Mouse (Mus musculus) thymus, postnatal 14 days (tissue): Measurements from ENCODE around the gene Gpr15.
A peak's percentile ranks its signal among the peaks of the same experiment; 100 is the strongest.

ENCODE experiments used
- DNase-seq: peaks from one replicate; pipeline ENCODE4 v3.0.0; 2021

The Gpr15 gene

DNA sequence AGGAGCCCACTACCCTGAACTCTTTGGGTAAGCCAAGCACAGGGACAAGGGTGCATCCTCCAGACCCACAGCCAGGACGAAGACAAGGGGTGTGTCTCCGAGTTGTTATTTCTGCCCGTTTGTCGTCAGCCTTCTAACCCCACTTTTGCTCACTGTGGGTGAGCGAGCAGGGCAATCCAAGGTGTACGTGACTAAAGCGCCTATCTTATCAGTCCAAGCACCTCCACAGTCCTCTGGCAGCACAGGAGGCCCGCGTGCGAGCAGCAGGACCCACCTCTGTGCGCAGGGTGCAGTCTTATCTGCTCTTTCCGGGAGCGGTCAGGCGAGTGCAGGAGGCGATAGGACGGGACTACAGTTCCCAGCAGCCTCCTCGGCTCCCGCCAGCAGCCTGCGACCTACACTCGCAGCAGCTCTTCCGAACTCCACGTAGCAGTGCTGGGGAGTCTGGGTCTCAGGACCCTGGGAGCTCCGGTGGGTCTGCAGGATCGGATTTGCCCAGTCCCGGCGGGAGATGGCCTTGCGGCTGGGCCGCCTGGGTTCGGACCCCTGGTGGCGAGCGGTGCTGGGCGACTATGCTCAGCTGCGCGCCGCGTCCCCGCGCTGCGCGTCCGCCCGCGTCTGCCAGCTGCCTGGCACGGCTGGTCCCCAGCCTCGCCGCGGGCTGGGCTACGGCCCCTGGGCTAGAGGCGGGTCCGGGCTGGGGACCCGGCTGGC, 48.8 kb downstream of the Gpr15 start, which contains the start of gene Cpox:
Gene Cpox (plus strand): TSS at position 376 of the 714 bp plus-strand sequence.
- DNase-seq = peak; percentile 81

GRCm38 (mm10) chr16:58669264-58669663, 49.6 kb downstream of the Gpr15 start:
- DNase-seq = no peak

- no peak for DNase-seq
These were observed 50.3 kb downstream of the Gpr15 start for GRCm38 (mm10) chr16:58668586-58668985.
